Mouse (Mus musculus) myocyte (in vitro differentiated cells): ENCODE measurements around the gene Snrpa.

Experiments used
- CEBPB ChIP-seq: IDR thresholded peaks from 2 replicates; pipeline ENCODE4 v1.6.1; 2011; ENCODE audit warnings: mild to moderate bottlenecking, moderate library complexity; ENCODE audit not compliant: poor library complexity, insufficient read depth, severe bottlenecking
- E2F4 ChIP-seq: IDR thresholded peaks from one replicate; pipeline ENCODE4 v1.6.1; 2011; ENCODE audit warnings: mild to moderate bottlenecking, control low read depth, moderate library complexity; ENCODE audit not compliant: insufficient read depth
- MAX ChIP-seq: IDR thresholded peaks from one replicate; pipeline ENCODE4 v1.6.1; 2011; ENCODE audit warnings: low read depth, mild to moderate bottlenecking, control low read depth
- MYOD1 ChIP-seq, 3 experiments: IDR thresholded peaks; one replicate each; pipeline ENCODE4 v1.6.1; 2011; ENCODE audit warnings: control low read depth in 2 of 3, low read depth in 2 of 3, mild to moderate bottlenecking in 2 of 3, moderate library complexity in 1 of 3; ENCODE audit not compliant: insufficient read length in 2 of 3, control insufficient read depth in 1 of 3
- POLR2A ChIP-seq: IDR thresholded peaks from one replicate; pipeline ENCODE4 v1.6.1; 2011; ENCODE audit warnings: low read depth, mild to moderate bottlenecking, control low read depth, moderate library complexity; ENCODE audit not compliant: insufficient read length
- POLR2AphosphoS2 ChIP-seq: IDR thresholded peaks from one replicate; pipeline ENCODE4 v1.6.1; 2011; ENCODE audit warnings: low read depth, control low read depth; ENCODE audit not compliant: insufficient read length
- REST ChIP-seq: IDR thresholded peaks from one replicate; pipeline ENCODE4 v1.6.1; 2011; ENCODE audit warnings: mild to moderate bottlenecking, control low read depth, moderate library complexity; ENCODE audit not compliant: insufficient read depth, insufficient read length
- TCF12 ChIP-seq: IDR thresholded peaks from one replicate; pipeline ENCODE4 v1.6.1; 2011; ENCODE audit warnings: mild to moderate bottlenecking, control low read depth; ENCODE audit not compliant: poor library complexity, insufficient read depth, severe bottlenecking
- TCF3 ChIP-seq: IDR thresholded peaks from one replicate; pipeline ENCODE4 v1.6.1; 2011; ENCODE audit warnings: low read depth, control low read depth; ENCODE audit not compliant: insufficient read length
- USF1 ChIP-seq: IDR thresholded peaks from one replicate; pipeline ENCODE4 v1.6.1; 2011; ENCODE audit warnings: low read depth, mild to moderate bottlenecking, control low read depth, moderate library complexity

DNA sequence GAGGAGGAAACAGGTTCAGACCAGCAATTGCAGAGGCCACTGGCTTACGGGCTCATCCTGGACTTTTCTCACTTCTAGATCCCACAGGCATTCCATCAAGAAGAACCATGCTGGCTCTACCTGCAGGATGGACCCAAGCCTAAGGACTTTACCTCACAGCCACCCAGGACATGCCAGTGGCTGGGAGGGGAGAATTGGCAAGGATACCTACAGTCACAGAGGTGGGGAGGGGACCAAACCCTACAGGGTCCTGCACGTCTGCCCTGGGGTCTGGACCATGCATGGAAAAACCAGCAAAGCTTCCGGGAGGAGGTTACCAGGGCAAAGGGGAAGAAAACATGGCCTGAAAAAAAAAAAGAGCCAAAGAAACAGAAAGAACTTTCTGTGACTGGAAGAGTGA lies 25.1 kb downstream of the Snrpa start:
- TF ChIP-seq POLR2A (no peak), TCF3 (no peak), MYOD1 (IDR thresholded peaks at IDR 0.05; ENCODE audit: control insufficient read depth in 1 of 3, insufficient read length in 2 of 3, low read depth in 2 of 3) (no peak), E2F4 (no peak), USF1 (no peak), CEBPB (no peak), TCF12 (no peak), MAX (no peak), REST (no peak), POLR2AphosphoS2 (no peak)
